Mouse (Mus musculus) left cerebral cortex, adult 2 months (tissue): Measurements from ENCODE around the gene Lyplal1. TPM values are rescaled to one million over a fixed set of nuclear protein-coding genes. Genes with fewer than 3 reads are reported as not detected.

Source experiments
- DNase-seq, 2 experiments: peaks; one replicate each; pipeline ENCODE4 v3.0.0; 2021 to 2022; ENCODE audit warnings: low spot score in 2 of 2, mixed read lengths in 1 of 2; ENCODE audit errors: extremely low spot score in 1 of 2
- H3K27ac ChIP-seq: fragments of 200-600 bp; 2 replicates; pipeline ENCODE4 v1.8.1; 2022
- H3K4me3 ChIP-seq: fragments of 200-600 bp; 2 replicates; pipeline ENCODE4 v1.8.1; 2022
- CTCF ChIP-seq: fragments of 200-600 bp; IDR thresholded peaks from 2 replicates; pipeline ENCODE4 v1.8.1; 2022; ENCODE audit warnings: antibody characterized with exemption, mild to moderate bottlenecking, moderate library complexity
- intact Hi-C: fragments of 180-260 bp; cut with DNase I; formaldehyde crosslinking; loops from one replicate; pipeline ENCODE4 v1.15.1; 2025
- long read RNA-seq, 2 experiments: library from polyadenylated mRNA; stranded (forward); transcript quantifications; one replicate each; pipeline ENCODE4 v2.0.0; 2021; ENCODE audit warnings: borderline mapping rate in 2 of 2
- total RNA-seq, 2 experiments: library from RNA; stranded (reverse); gene quantifications; 2 replicates each; pipeline ENCODE4 v1.2.3; 2021

Gene Lyplal1
- 1 to 10 TPM; 6.6 to 7.4 TPM for total RNA-seq
- long read RNA-seq, experiment 1, transcript Lyplal1-201 (5 exons, 1,578 nt) = major isoform, 8 of 13 reads
- long read RNA-seq, experiment 1, partial matches to known transcripts = 1 of 13 reads
- long read RNA-seq, experiment 1, other reads (novel, unspliced or antisense) = 4 of 13 reads
- long read RNA-seq, experiment 2, partial matches to known transcripts = 0 of 6 reads
- long read RNA-seq, experiment 2, other reads (novel, unspliced or antisense) = 2 of 6 reads

- TF ChIP-seq CTCF = no peak; the same call in none of the 2 replicates
- peak; percentile 96 to 97 for DNase-seq
- Histone ChIP-seq H3K4me3 (peak within 1 kb of the TSS; percentile 92), H3K27ac (peak within 1 kb of the TSS; percentile 98)
- intact Hi-C loops = loop anchor here (10.0 kb wide), 1 partner anchor 598 kb away; no protein-coding TSS in a partner anchor
These were observed at the start of gene Lyplal1 for GRCm38 (mm10) chr1:186116701-186117488. Gene Lyplal1 (minus strand): TSS chr1:186117310.

GRCm38 (mm10) chr1:186163616-186164015 lies 46.5 kb upstream of the Lyplal1 start:
- no peak for TF ChIP-seq CTCF
- H3K27ac ChIP-seq = no peak overlapping the region
- DNase-seq = no peak
- intact Hi-C loops = no loop called here
- no peak overlapping the region for H3K4me3 ChIP-seq

- no peak for TF ChIP-seq CTCF
- Histone ChIP-seq H3K27ac (no peak overlapping the region), H3K4me3 (no peak overlapping the region)
- intact Hi-C loops = no loop called here
- no peak for DNase-seq
These were observed 46.1 kb upstream of the Lyplal1 start for GRCm38 (mm10) chr1:186163206-186163605.

- Histone ChIP-seq H3K4me3 (no peak overlapping the region), H3K27ac (no peak overlapping the region)
- DNase-seq = no peak
- TF ChIP-seq CTCF = no peak
- intact Hi-C loops = no loop called here
These were observed 33.3 kb upstream of the Lyplal1 start for GRCm38 (mm10) chr1:186150376-186150775.

- no peak for DNase-seq
- intact Hi-C loops = no loop called here
- TF ChIP-seq CTCF = no peak
These were observed 28.3 kb upstream of the Lyplal1 start for GRCm38 (mm10) chr1:186145444-186145843.

GRCm38 (mm10) chr1:186140191-186140590 lies 23.1 kb upstream of the Lyplal1 start:
- no peak for DNase-seq
- Histone ChIP-seq H3K27ac (no peak overlapping the region), H3K4me3 (no peak overlapping the region)
- intact Hi-C loops = no loop called here
- TF ChIP-seq CTCF = no peak

More at GRCm38 (mm10) chr1:186145444-186145843, 28.3 kb upstream of the Lyplal1 start:
- H3K27ac ChIP-seq = no peak overlapping the region
- H3K4me3 ChIP-seq = no peak overlapping the region

- no peak overlapping the region for H3K27ac ChIP-seq
- no peak overlapping the region for H3K4me3 ChIP-seq
- intact Hi-C loops = no loop called here
- no peak for TF ChIP-seq CTCF
- no peak for DNase-seq
These were observed 20.8 kb upstream of the Lyplal1 start for GRCm38 (mm10) chr1:186137873-186138272.

GRCm38 (mm10) chr1:186136636-186137380 lies 19.7 kb upstream of the Lyplal1 start:
- Histone ChIP-seq H3K4me3 (no peak overlapping the region), H3K27ac (no peak overlapping the region)
- no peak for DNase-seq
- no peak for TF ChIP-seq CTCF
- intact Hi-C loops = no loop called here

GRCm38 (mm10) chr1:186131465-186131864 lies 14.4 kb upstream of the Lyplal1 start:
- H3K27ac ChIP-seq = no peak overlapping the region
- TF ChIP-seq CTCF = no peak
- intact Hi-C loops = no loop called here
- H3K4me3 ChIP-seq = no peak overlapping the region
- DNase-seq = no peak

GRCm38 (mm10) chr1:186128940-186129339 lies 11.8 kb upstream of the Lyplal1 start:
- Histone ChIP-seq H3K4me3 (no peak overlapping the region), H3K27ac (no peak overlapping the region)
- no peak for TF ChIP-seq CTCF
- DNase-seq = no peak
- intact Hi-C loops = no loop called here

GRCm38 (mm10) chr1:186126313-186126862 lies 9.3 kb upstream of the Lyplal1 start:
- no peak overlapping the region for H3K4me3 ChIP-seq
- intact Hi-C loops = no loop called here
- DNase-seq = no peak
- no peak overlapping the region for H3K27ac ChIP-seq
- TF ChIP-seq CTCF = no peak

GRCm38 (mm10) chr1:186123690-186124089 lies 6.6 kb upstream of the Lyplal1 start:
- intact Hi-C loops = no loop called here
- TF ChIP-seq CTCF = no peak
- H3K4me3 ChIP-seq = no peak overlapping the region
- no peak overlapping the region for H3K27ac ChIP-seq
- DNase-seq = no peak
